ENCODE assay signal across 14 mouse cellular contexts in genomic region chr16:89920417-89920816, GRCm38 (mm10).
"Had no signal": no experiment of that assay in that cellular context is flagged by ENCODE, and none has a peak within 500 bp of the region (broad histone marks: within the 10 kb centered on the region; RNA-seq: fewer than 3 reads in every experiment).

No protein-coding gene starts in this region.

- H3K9ac ChIP-seq: kidney, embryonic 15.5 days; limb, embryonic 12.5 days; liver, embryonic 13.5 days; liver, postnatal 0 days; lung, embryonic 15.5 days; neural tube, embryonic 13.5 days had no signal

- H3K4me2 ChIP-seq: kidney, embryonic 15.5 days; limb, embryonic 12.5 days; liver, embryonic 13.5 days; lung, embryonic 15.5 days; neural tube, embryonic 13.5 days had no signal

- H3K27ac ChIP-seq: kidney, embryonic 15.5 days; limb, embryonic 12.5 days; liver, embryonic 13.5 days; lung, embryonic 15.5 days; macrophage; midbrain, embryonic 10.5 days; neural tube, embryonic 13.5 days; stomach, postnatal 0 days had no signal

- H3K4me3 ChIP-seq: kidney, embryonic 15.5 days; limb, embryonic 12.5 days; liver, embryonic 13.5 days; lung, embryonic 15.5 days; midbrain, embryonic 10.5 days; neural tube, embryonic 13.5 days had no signal

- H3K27me3 ChIP-seq: kidney, embryonic 15.5 days; limb, embryonic 12.5 days; liver, embryonic 13.5 days; neural tube, embryonic 13.5 days had no signal

- ATAC-seq: liver, postnatal 0 days; midbrain, embryonic 16.5 days had no signal

- DNase-seq: kidney, postnatal 25 days; liver; liver, embryonic 13.5 days; liver, postnatal 0 days; lung, postnatal 14 days; thymus, postnatal 14 days had no signal

- H3K9me3 ChIP-seq: kidney, embryonic 15.5 days; limb, embryonic 12.5 days; liver, embryonic 13.5 days; lung, embryonic 15.5 days; midbrain, embryonic 10.5 days; neural tube, embryonic 13.5 days had no signal

- H3K36me3 ChIP-seq: kidney, embryonic 15.5 days; limb, embryonic 12.5 days; liver, embryonic 13.5 days; lung, embryonic 15.5 days; midbrain, embryonic 10.5 days; neural tube, embryonic 13.5 days had no signal
